Mouse (Mus musculus) spleen, adult 18-20 months (tissue): ENCODE measurements around the gene Mill2.

Source experiments
- DNase-seq, 2 experiments: peaks; one replicate each; pipeline ENCODE4 v3.0.0; 2022; ENCODE audit warnings: mixed read lengths in 2 of 2

The Mill2 gene

GRCm38 (mm10) chr7:18878691-18879090 lies 38.9 kb downstream of the Mill2 start:
- no peak for DNase-seq

GRCm38 (mm10) chr7:18883991-18884744 lies 44.4 kb downstream of the Mill2 start:
- peak; percentile 38 to 47 for DNase-seq

GRCm38 (mm10) chr7:18884745-18885422 lies 45.1 kb downstream of the Mill2 start:
- no peak for DNase-seq

- DNase-seq: no peak
These were observed 47.2 kb downstream of the Mill2 start for GRCm38 (mm10) chr7:18886963-18887362.

- DNase-seq: no peak
These were observed 51.1 kb downstream of the Mill2 start for GRCm38 (mm10) chr7:18890848-18891247.

GRCm38 (mm10) chr7:18891872-18892599 lies 52.3 kb downstream of the Mill2 start:
- peak; percentile 66 to 82 for DNase-seq

GRCm38 (mm10) chr7:18893009-18893408 lies 53.2 kb downstream of the Mill2 start:
- no peak for DNase-seq

- peak in 1 of 2 experiments; percentile 50 for DNase-seq
These were observed 54.1 kb downstream of the Mill2 start for GRCm38 (mm10) chr7:18893651-18894430.

GRCm38 (mm10) chr7:18896536-18896935 lies 56.8 kb downstream of the Mill2 start:
- DNase-seq: peak in 1 of 2 experiments; percentile 26

- no peak for DNase-seq
These were observed 60.7 kb downstream of the Mill2 start for GRCm38 (mm10) chr7:18900513-18900912.

GRCm38 (mm10) chr7:18902486-18902885 lies 62.7 kb downstream of the Mill2 start:
- no peak for DNase-seq

- no peak for DNase-seq
These were observed 65.2 kb downstream of the Mill2 start for GRCm38 (mm10) chr7:18904971-18905370.

GRCm38 (mm10) chr7:18909797-18910196 lies 70.0 kb downstream of the Mill2 start:
- no peak for DNase-seq

- peak; percentile 95 to 97 for DNase-seq
These were observed 70.6 kb downstream of the Mill2 start, which contains the start of gene Ccdc61 for GRCm38 (mm10) chr7:18910241-18910831. Gene Ccdc61, minus strand, starts transcription at chr7:18910415.
